Mouse (Mus musculus) spleen, postnatal 10 days (tissue): ENCODE results near the gene Stxbp5l.
"Not testable (repeated sequence)": the region's sequence is repeated elsewhere in the genome, so short reads cannot be mapped to it uniquely, and the experiment has no call there.

ENCODE experiments used
- DNase-seq, 2 experiments: peaks; one replicate each; pipeline ENCODE4 v3.0.0; 2021 to 2022; ENCODE audit warnings: low spot score in 2 of 2

The Stxbp5l gene

GRCm38 (mm10) chr16:37384821-37385344 lies at the start of gene Stxbp5l:
Gene Stxbp5l (minus strand): TSS chr16:37384962.
- DNase-seq, result peak; percentile 7 to 67

GRCm38 (mm10) chr16:37433418-37434204 lies 48.8 kb upstream of the Stxbp5l start:
- no peak for DNase-seq

- no peak for DNase-seq
Measured at GRCm38 (mm10) chr16:37425434-37425833, 40.7 kb upstream of the Stxbp5l start.

GRCm38 (mm10) chr16:37422874-37423273 lies 38.1 kb upstream of the Stxbp5l start:
- DNase-seq, result no peak

GRCm38 (mm10) chr16:37421851-37422250 lies 37.1 kb upstream of the Stxbp5l start:
- no peak for DNase-seq

- no peak for DNase-seq
Measured at GRCm38 (mm10) chr16:37420512-37420911, 35.8 kb upstream of the Stxbp5l start.

- no peak for DNase-seq
Measured at GRCm38 (mm10) chr16:37405536-37405935, 20.8 kb upstream of the Stxbp5l start.

- DNase-seq, result no peak
Measured at GRCm38 (mm10) chr16:37404922-37405321, 20.2 kb upstream of the Stxbp5l start.

- DNase-seq, result no peak
Measured at GRCm38 (mm10) chr16:37389964-37390363, 5.2 kb upstream of the Stxbp5l start.

GRCm38 (mm10) chr16:37389201-37389905 lies 4.6 kb upstream of the Stxbp5l start:
- no peak for DNase-seq

- peak in 1 of 2 experiments; percentile 13 for DNase-seq
Measured at GRCm38 (mm10) chr16:37384369-37384768, 393 bp downstream of the Stxbp5l start.

- no peak for DNase-seq
Measured at GRCm38 (mm10) chr16:37383426-37383825, 1.3 kb downstream of the Stxbp5l start.

GRCm38 (mm10) chr16:37372716-37373115 lies 12.0 kb downstream of the Stxbp5l start:
- no peak for DNase-seq

- DNase-seq, result no peak
Measured at GRCm38 (mm10) chr16:37367426-37367825, 17.3 kb downstream of the Stxbp5l start.

GRCm38 (mm10) chr16:37363958-37364357 lies 20.8 kb downstream of the Stxbp5l start:
- DNase-seq, result no peak

- no peak for DNase-seq
Measured at GRCm38 (mm10) chr16:37355621-37356020, 29.1 kb downstream of the Stxbp5l start.

GRCm38 (mm10) chr16:37347092-37347491 lies 37.7 kb downstream of the Stxbp5l start:
- no peak for DNase-seq

GRCm38 (mm10) chr16:37344960-37345359 lies 39.8 kb downstream of the Stxbp5l start:
- no peak for DNase-seq

GRCm38 (mm10) chr16:37341446-37341845 lies 43.3 kb downstream of the Stxbp5l start:
- DNase-seq, result not testable (repeated sequence)

- no peak for DNase-seq
Measured at GRCm38 (mm10) chr16:37338177-37338576, 46.6 kb downstream of the Stxbp5l start.

GRCm38 (mm10) chr16:37337529-37337928 lies 47.2 kb downstream of the Stxbp5l start:
- no peak for DNase-seq

- DNase-seq, result no peak
Measured at GRCm38 (mm10) chr16:37304441-37304840, 80.3 kb downstream of the Stxbp5l start.

- DNase-seq, result no peak
Measured at GRCm38 (mm10) chr16:37292593-37292992, 92.2 kb downstream of the Stxbp5l start.
